Mouse (Mus musculus) heart, adult 11 months (tissue): ENCODE measurements around the gene Grb7.

Experiments used
- DNase-seq: peaks from one replicate; pipeline ENCODE4 v3.0.0; 2022

The Grb7 gene

GRCm38 (mm10) chr11:98472696-98473095 is 26.5 kb downstream of the Grb7 start:
- DNase-seq: no peak

- DNase-seq: no peak
Observed at GRCm38 (mm10) chr11:98473916-98474479, 27.8 kb downstream of the Grb7 start.

- no peak for DNase-seq
Observed at GRCm38 (mm10) chr11:98474967-98475366, 28.8 kb downstream of the Grb7 start.

- DNase-seq: no peak
Observed at GRCm38 (mm10) chr11:98475630-98476433, 29.6 kb downstream of the Grb7 start.

GRCm38 (mm10) chr11:98476434-98476807 is 30.2 kb downstream of the Grb7 start:
- no peak for DNase-seq

- no peak for DNase-seq
Observed at GRCm38 (mm10) chr11:98477011-98477701, 31.0 kb downstream of the Grb7 start.

GRCm38 (mm10) chr11:98479026-98479939 is 33.1 kb downstream of the Grb7 start:
- no peak for DNase-seq

GRCm38 (mm10) chr11:98479940-98480497 is 33.8 kb downstream of the Grb7 start:
- DNase-seq: no peak

- no peak for DNase-seq
Observed at GRCm38 (mm10) chr11:98481231-98481630, 35.0 kb downstream of the Grb7 start.

GRCm38 (mm10) chr11:98482067-98482466 is 35.9 kb downstream of the Grb7 start:
- DNase-seq: no peak

GRCm38 (mm10) chr11:98485749-98486148 is 39.6 kb downstream of the Grb7 start:
- no peak for DNase-seq

GRCm38 (mm10) chr11:98487526-98488040 is 41.4 kb downstream of the Grb7 start:
- DNase-seq: peak; percentile 1

- peak; percentile 63 for DNase-seq
Observed at GRCm38 (mm10) chr11:98488540-98489234, 42.5 kb downstream of the Grb7 start.

- peak; percentile 71 for DNase-seq
Observed at GRCm38 (mm10) chr11:98491571-98491970, 45.4 kb downstream of the Grb7 start.

GRCm38 (mm10) chr11:98492959-98493358 is 46.8 kb downstream of the Grb7 start:
- peak; percentile 43 for DNase-seq

- DNase-seq: peak; percentile 68
Observed at GRCm38 (mm10) chr11:98493394-98493793, 47.2 kb downstream of the Grb7 start.

GRCm38 (mm10) chr11:98495176-98495719 is 49.1 kb downstream of the Grb7 start:
- DNase-seq: no peak

GRCm38 (mm10) chr11:98497388-98498288 is 51.4 kb downstream of the Grb7 start:
- DNase-seq: peak; percentile 96

- peak; percentile 36 for DNase-seq
Observed at GRCm38 (mm10) chr11:98504926-98505325, 58.7 kb downstream of the Grb7 start.
